Mouse (Mus musculus) mesoderm, embryonic 11.5 days (tissue): ENCODE data around the gene Nudt3.
A peak's percentile ranks its signal among the peaks of the same experiment; 100 is the strongest.

ENCODE experiments used
- DNase-seq: peaks from one replicate; pipeline ENCODE4 v3.0.0-alpha.2; 2012; ENCODE audit warnings: low read depth, low spot score

The Nudt3 gene

GRCm38 (mm10) chr17:27603036-27603435, 20.3 kb downstream of the Nudt3 start:
- no peak for DNase-seq

GRCm38 (mm10) chr17:27600869-27601268, 22.4 kb downstream of the Nudt3 start:
- no peak for DNase-seq

GRCm38 (mm10) chr17:27600286-27600685, 23.0 kb downstream of the Nudt3 start:
- no peak for DNase-seq

GRCm38 (mm10) chr17:27596376-27597190, 26.7 kb downstream of the Nudt3 start:
- no peak for DNase-seq

- no peak for DNase-seq
Observed at GRCm38 (mm10) chr17:27595659-27596375, 27.5 kb downstream of the Nudt3 start.

- DNase-seq, result no peak
Observed at GRCm38 (mm10) chr17:27592565-27592910, 30.8 kb downstream of the Nudt3 start.

GRCm38 (mm10) chr17:27591826-27592564, 31.3 kb downstream of the Nudt3 start:
- DNase-seq, result no peak

GRCm38 (mm10) chr17:27588231-27588630, 35.1 kb downstream of the Nudt3 start:
- no peak for DNase-seq

GRCm38 (mm10) chr17:27587252-27587651, 36.0 kb downstream of the Nudt3 start:
- DNase-seq, result no peak

- DNase-seq, result no peak
Observed at GRCm38 (mm10) chr17:27586661-27587060, 36.6 kb downstream of the Nudt3 start.

GRCm38 (mm10) chr17:27583185-27583894, 40.0 kb downstream of the Nudt3 start:
- DNase-seq, result no peak

GRCm38 (mm10) chr17:27580392-27581068, 42.8 kb downstream of the Nudt3 start:
- no peak for DNase-seq

- DNase-seq, result no peak
Observed at GRCm38 (mm10) chr17:27579816-27580215, 43.5 kb downstream of the Nudt3 start.

- DNase-seq, result no peak
Observed at GRCm38 (mm10) chr17:27578487-27578886, 44.8 kb downstream of the Nudt3 start.

GRCm38 (mm10) chr17:27577468-27577867, 45.8 kb downstream of the Nudt3 start:
- DNase-seq, result peak; percentile 39

- no peak for DNase-seq
Observed at GRCm38 (mm10) chr17:27576056-27576455, 47.2 kb downstream of the Nudt3 start.

- no peak for DNase-seq
Observed at GRCm38 (mm10) chr17:27575116-27575776, 48.0 kb downstream of the Nudt3 start.

GRCm38 (mm10) chr17:27574470-27575115, 48.7 kb downstream of the Nudt3 start:
- DNase-seq, result no peak

- DNase-seq, result no peak
Observed at GRCm38 (mm10) chr17:27573772-27574320, 49.4 kb downstream of the Nudt3 start.

- DNase-seq, result no peak
Observed at GRCm38 (mm10) chr17:27571315-27571714, 52.0 kb downstream of the Nudt3 start.
